Mouse (Mus musculus): ENCODE results near the gene Atp4a. TPM values are rescaled to one million over a fixed set of nuclear protein-coding genes. Genes with fewer than 3 reads are reported as not detected.

The Atp4a gene
- total RNA-seq, 2 experiments from 2014 or later: 4.0 to 5.1 TPM

Other genes starting within 250 kb of the Atp4a start
- under 1 TPM in 1 of 2 experiments, not detected in 1; 0.66 TPM for gene Prodh2, start 218.6 kb upstream of the Atp4a start, total RNA-seq (2021)
- gene Arhgap33, start 177.1 kb upstream of the Atp4a start, total RNA-seq (2021): 100 to 1,000 TPM; 356 to 358 TPM
- 1 to 10 TPM; 4.7 to 5.5 TPM for gene Hspb6, start 160.0 kb upstream of the Atp4a start, total RNA-seq (2021)
- 10 to 100 TPM in 1 of 2 experiments, 1 to 10 TPM in 1; 7.6 to 10.1 TPM for gene Proser3, start 159.9 kb upstream of the Atp4a start, total RNA-seq (2021)
- 10 to 100 TPM; 29.6 to 34.6 TPM for gene Lin37, start 152.4 kb upstream of the Atp4a start, total RNA-seq (2021)
- 10 to 100 TPM; 50.6 to 56.7 TPM for gene U2af1l4, start 148.9 kb upstream of the Atp4a start, total RNA-seq (2021)
- 1 to 10 TPM; 5.9 to 6.3 TPM for gene Gm49396, start 148.9 kb upstream of the Atp4a start, total RNA-seq (2021)
- 10 to 100 TPM; 78.5 to 81.4 TPM for gene Psenen, start 148.6 kb upstream of the Atp4a start, total RNA-seq (2021)
- gene Igflr1, start 146.8 kb upstream of the Atp4a start, total RNA-seq (2021): 1 to 10 TPM; 3.1 to 3.6 TPM
- 10 to 100 TPM; 69.9 to 79.7 TPM for gene Kmt2b, start 123.5 kb upstream of the Atp4a start, total RNA-seq (2021)
- gene Zbtb32, start 113.3 kb upstream of the Atp4a start, total RNA-seq (2021): not detected
- gene Upk1a, start 99.4 kb upstream of the Atp4a start, total RNA-seq (2021): under 1 TPM; 0.24 to 0.54 TPM
- gene Cox6b1, start 86.1 kb upstream of the Atp4a start, total RNA-seq (2021): 100 to 1,000 TPM; 573 to 579 TPM
- gene Etv2, start 76.4 kb upstream of the Atp4a start, total RNA-seq (2021): not detected
- 10 to 100 TPM; 81.9 TPM for gene Rbm42, start 61.9 kb upstream of the Atp4a start, total RNA-seq (2021)
- 10 to 100 TPM; 12.7 to 13.3 TPM for gene Haus5, start 47.2 kb upstream of the Atp4a start, total RNA-seq (2021)
- gene Pmis2, start 40.6 kb upstream of the Atp4a start, total RNA-seq (2021): not detected
- not detected for gene 2200002J24Rik, start 13.3 kb upstream of the Atp4a start, total RNA-seq (2021)
- gene Tmem147, start 17.3 kb downstream of the Atp4a start, total RNA-seq (2021): 100 to 1,000 TPM; 130 to 146 TPM
- not detected for gene Gapdhs, start 31.5 kb downstream of the Atp4a start, total RNA-seq (2021)
- gene Sbsn, start 39.3 kb downstream of the Atp4a start, total RNA-seq (2021): 10 to 100 TPM in 1 of 2 experiments, 1 to 10 TPM in 1; 8.5 to 12.2 TPM
- gene Dmkn, start 51.5 kb downstream of the Atp4a start, total RNA-seq (2021): 1 to 10 TPM; 1.4 to 1.7 TPM
- not detected for gene Krtdap, start 75.7 kb downstream of the Atp4a start, total RNA-seq (2021)
- gene Ffar2, start 111.6 kb downstream of the Atp4a start, total RNA-seq (2021): not detected
- not detected for gene Ffar3, start 144.0 kb downstream of the Atp4a start, total RNA-seq (2021)
- gene Ffar1, start 149.4 kb downstream of the Atp4a start, total RNA-seq (2021): not detected
- gene Cd22, start 168.1 kb downstream of the Atp4a start, total RNA-seq (2021): under 1 TPM; 0.44 to 0.48 TPM
- gene Mag, start 202.7 kb downstream of the Atp4a start, total RNA-seq (2021): 1 to 10 TPM; 1.3 to 3.4 TPM
- gene Hamp2, start 212.5 kb downstream of the Atp4a start, total RNA-seq (2021): not detected
- not detected for gene Hamp, start 231.8 kb downstream of the Atp4a start, total RNA-seq (2021)
- 100 to 1,000 TPM in 1 of 2 experiments, 10 to 100 TPM in 1; 92.8 to 105 TPM for gene Usf2, start 244.6 kb downstream of the Atp4a start, total RNA-seq (2021)

All from left cerebral cortex, postnatal 4 days (tissue).